Mouse (Mus musculus): ENCODE measurements at regions not wholly inside any gene's neighbourhood (a gene's known extent, or its start where the extent isn't known, plus 50 kb on each side); places are given as distances from the start of the nearest gene placed in this dataset.

- H3K9me3 ChIP-seq (replicated peaks): no peaks in the 10 kb centered on the region
- no peak overlapping the region for H3K9ac ChIP-seq
- WGBS: 88% methylated on average over 7 of the region's 7 CpGs
- H3K27ac ChIP-seq: no peak overlapping the region
- no peaks in the 10 kb centered on the region for H3K36me3 ChIP-seq
- no peak overlapping the region for H3K4me3 ChIP-seq
- ATAC-seq (ENCODE audit: low FRiP score): no peak
- H3K4me2 ChIP-seq (replicated peaks): no peak overlapping the region
- H3K4me1 ChIP-seq: no peaks in the 10 kb centered on the region
- H3K27me3 ChIP-seq: no peaks in the 10 kb centered on the region
Measured at GRCm38 (mm10) chr1:154062666-154063065, 138.3 kb upstream of the Zfp648 start.

- H3K4me2 ChIP-seq (replicated peaks): no peak overlapping the region
- no peaks in the 10 kb centered on the region for H3K36me3 ChIP-seq
- WGBS: 84% methylated on average over 5 of the region's 5 CpGs
- no peaks in the 10 kb centered on the region for H3K27me3 ChIP-seq
- no peak for ATAC-seq (ENCODE audit: low FRiP score)
- no peaks in the 10 kb centered on the region for H3K4me1 ChIP-seq
- H3K9me3 ChIP-seq (replicated peaks): no peaks in the 10 kb centered on the region
- no peak overlapping the region for H3K27ac ChIP-seq
- H3K4me3 ChIP-seq: no peak overlapping the region
- no peak overlapping the region for H3K9ac ChIP-seq
Measured at GRCm38 (mm10) chr1:154064633-154065032, 136.4 kb upstream of the Zfp648 start.

GRCm38 (mm10) chr1:154065336-154066329 lies 135.4 kb upstream of the Zfp648 start:
- Histone ChIP-seq H3K9ac (no peak overlapping the region), H3K4me3 (no peak overlapping the region), H3K27ac (no peak overlapping the region), H3K9me3 (replicated peaks) (no peaks in the 10 kb centered on the region), H3K27me3 (no peaks in the 10 kb centered on the region), H3K4me1 (no peaks in the 10 kb centered on the region), H3K4me2 (replicated peaks) (no peak overlapping the region), H3K36me3 (no peaks in the 10 kb centered on the region)
- ATAC-seq (ENCODE audit: low FRiP score): no peak
- 72% methylated on average over 18 of the region's 18 CpGs for WGBS

- Histone ChIP-seq H3K27ac (no peak overlapping the region), H3K4me1 (no peaks in the 10 kb centered on the region), H3K36me3 (no peaks in the 10 kb centered on the region), H3K4me3 (no peak overlapping the region), H3K9me3 (replicated peaks) (no peaks in the 10 kb centered on the region), H3K9ac (no peak overlapping the region), H3K27me3 (no peaks in the 10 kb centered on the region), H3K4me2 (replicated peaks) (no peak overlapping the region)
- 100% methylated on average over 1 of the region's 1 CpGs for WGBS
- ATAC-seq (ENCODE audit: low FRiP score): no peak
Measured at GRCm38 (mm10) chr1:154067856-154068255, 133.1 kb upstream of the Zfp648 start.

GRCm38 (mm10) chr1:154074270-154074669 lies 126.7 kb upstream of the Zfp648 start:
- H3K4me1 ChIP-seq: no peaks in the 10 kb centered on the region
- 93% methylated on average over 1 of the region's 1 CpGs for WGBS
- no peaks in the 10 kb centered on the region for H3K9me3 ChIP-seq (replicated peaks)
- H3K27ac ChIP-seq: no peak overlapping the region
- no peak overlapping the region for H3K4me2 ChIP-seq (replicated peaks)
- H3K36me3 ChIP-seq: no peaks in the 10 kb centered on the region
- H3K9ac ChIP-seq: no peak overlapping the region
- ATAC-seq (ENCODE audit: low FRiP score): no peak
- H3K27me3 ChIP-seq: no peaks in the 10 kb centered on the region
- H3K4me3 ChIP-seq: no peak overlapping the region

- WGBS: 73% methylated on average over 10 of the region's 10 CpGs
- no peak for ATAC-seq (ENCODE audit: low FRiP score)
- Histone ChIP-seq H3K27ac (no peak overlapping the region), H3K9me3 (replicated peaks) (no peaks in the 10 kb centered on the region), H3K4me1 (0 out of 2 replicates have a peak, but pooled peaks cover 3% of the 10 kb centered on the region), H3K4me2 (replicated peaks) (no peak overlapping the region), H3K9ac (no peak overlapping the region), H3K4me3 (no peak overlapping the region), H3K27me3 (no peaks in the 10 kb centered on the region), H3K36me3 (no peaks in the 10 kb centered on the region)
Measured at GRCm38 (mm10) chr1:154076684-154077475, 124.1 kb upstream of the Zfp648 start.

- H3K36me3 ChIP-seq: no peaks in the 10 kb centered on the region
- H3K4me3 ChIP-seq: no peak overlapping the region
- H3K4me1 ChIP-seq: 0 out of 2 replicates have a peak, but pooled peaks cover 3% of the 10 kb centered on the region
- no peaks in the 10 kb centered on the region for H3K27me3 ChIP-seq
- no peak overlapping the region for H3K9ac ChIP-seq
- no peak overlapping the region for H3K27ac ChIP-seq
- no peaks in the 10 kb centered on the region for H3K9me3 ChIP-seq (replicated peaks)
- no peak for ATAC-seq (ENCODE audit: low FRiP score)
- WGBS: 53% methylated on average over 10 of the region's 10 CpGs
- no peak overlapping the region for H3K4me2 ChIP-seq (replicated peaks)
Measured at GRCm38 (mm10) chr1:154080505-154081380, 120.2 kb upstream of the Zfp648 start.

GRCm38 (mm10) chr1:154086145-154086544 lies 114.8 kb upstream of the Zfp648 start:
- no peak overlapping the region for H3K4me2 ChIP-seq (replicated peaks)
- no peak overlapping the region for H3K27ac ChIP-seq
- no peaks in the 10 kb centered on the region for H3K36me3 ChIP-seq
- H3K27me3 ChIP-seq: no peaks in the 10 kb centered on the region
- ATAC-seq (ENCODE audit: low FRiP score): no peak
- no peak overlapping the region for H3K9ac ChIP-seq
- no peak overlapping the region for H3K4me3 ChIP-seq
- no peaks in the 10 kb centered on the region for H3K4me1 ChIP-seq
- H3K9me3 ChIP-seq (replicated peaks): no peaks in the 10 kb centered on the region

- no peak overlapping the region for H3K9ac ChIP-seq
- H3K36me3 ChIP-seq: no peaks in the 10 kb centered on the region
- H3K9me3 ChIP-seq (replicated peaks): no peaks in the 10 kb centered on the region
- no peak overlapping the region for H3K27ac ChIP-seq
- no peaks in the 10 kb centered on the region for H3K27me3 ChIP-seq
- WGBS: 89% methylated on average over 3 of the region's 3 CpGs
- ATAC-seq (ENCODE audit: low FRiP score): no peak
- H3K4me3 ChIP-seq: no peak overlapping the region
- H3K4me2 ChIP-seq (replicated peaks): no peak overlapping the region
- H3K4me1 ChIP-seq: no peaks in the 10 kb centered on the region
Measured at GRCm38 (mm10) chr1:154089815-154090214, 111.2 kb upstream of the Zfp648 start.

- Histone ChIP-seq H3K27ac (no peak overlapping the region), H3K4me3 (no peak overlapping the region), H3K4me1 (no peaks in the 10 kb centered on the region), H3K36me3 (no peaks in the 10 kb centered on the region), H3K4me2 (replicated peaks) (no peak overlapping the region), H3K27me3 (no peaks in the 10 kb centered on the region), H3K9ac (no peak overlapping the region), H3K9me3 (replicated peaks) (no peaks in the 10 kb centered on the region)
- 67% methylated on average over 7 of the region's 7 CpGs for WGBS
- ATAC-seq (ENCODE audit: low FRiP score): no peak
Measured at GRCm38 (mm10) chr1:154090521-154091490, 110.2 kb upstream of the Zfp648 start.

GRCm38 (mm10) chr1:154093549-154093948 lies 107.4 kb upstream of the Zfp648 start:
- WGBS: 82% methylated on average over 4 of the region's 4 CpGs
- Histone ChIP-seq H3K4me3 (no peak overlapping the region), H3K9ac (no peak overlapping the region), H3K9me3 (replicated peaks) (no peaks in the 10 kb centered on the region), H3K4me2 (replicated peaks) (no peak overlapping the region), H3K4me1 (no peaks in the 10 kb centered on the region), H3K27me3 (no peaks in the 10 kb centered on the region), H3K36me3 (no peaks in the 10 kb centered on the region), H3K27ac (no peak overlapping the region)
- ATAC-seq (ENCODE audit: low FRiP score): no peak

Measured in hindbrain, embryonic 12.5 days (tissue).